Mouse (Mus musculus): ENCODE measurements around the gene Lmnb2. TPM values are rescaled to one million over a fixed set of nuclear protein-coding genes. Genes with fewer than 3 reads are reported as not detected.

Lmnb2 gene
- total and polyA plus RNA-seq, 3 experiments = 3.0 to 10.2 (median 4.8) TPM

DNA sequence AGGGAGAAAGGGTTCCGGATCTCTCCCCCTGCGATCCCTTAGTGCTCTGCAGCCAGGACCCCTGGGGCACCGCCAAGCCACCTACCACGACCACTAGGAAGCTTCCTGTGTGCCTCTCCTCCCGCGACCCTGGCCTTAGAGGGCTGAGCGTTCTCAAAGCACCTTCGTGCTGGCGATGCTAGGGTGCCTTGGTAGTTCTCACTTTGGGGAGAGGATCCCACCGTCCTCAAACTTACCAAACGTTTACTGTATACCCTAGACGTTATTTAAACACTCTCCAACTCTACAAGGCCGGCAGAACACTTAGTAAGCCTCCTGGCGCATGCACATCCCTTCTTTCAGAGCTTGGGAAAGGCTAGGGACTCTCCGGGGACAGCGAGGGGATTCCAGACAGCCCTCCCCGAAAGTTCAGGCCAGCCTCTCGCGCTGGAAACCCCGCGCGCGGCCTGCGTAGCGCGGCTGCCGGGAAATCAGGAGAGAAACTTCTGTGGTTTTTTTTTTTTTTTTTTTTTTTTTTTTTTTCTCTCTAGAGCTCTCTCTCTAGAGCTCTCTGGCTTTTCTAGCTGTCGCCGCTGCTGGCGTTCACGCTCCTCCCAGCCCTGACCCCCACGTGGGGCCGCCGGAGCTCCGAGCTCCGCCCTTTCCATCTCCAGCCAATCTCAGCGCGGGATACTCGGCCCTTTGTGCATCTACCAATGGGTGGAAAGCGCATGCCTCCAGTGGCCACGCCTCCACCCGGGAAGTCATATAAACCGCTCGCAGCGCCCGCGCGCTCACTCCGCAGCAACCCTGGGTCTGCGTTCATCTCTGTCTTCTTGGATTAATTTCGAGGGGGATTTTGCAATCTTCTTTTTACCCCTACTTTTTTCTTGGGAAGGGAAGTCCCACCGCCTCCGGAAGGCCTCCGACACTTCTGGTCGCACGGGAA, 11.5 kb upstream of the Lmnb2 start, which contains the start of gene Gadd45b:
TSS of gene Gadd45b (plus strand) at position 775 of the 928 bp plus-strand sequence.
- Histone ChIP-seq H3K36me3 (replicated peaks) (no peaks in the 10 kb centered on the region), H3K4me1 (ENCODE audit: insufficient read depth, low read depth, low read length) (peaks cover 58% of the 10 kb centered on the region), H3K9me3 (replicated peaks) (no peaks in the 10 kb centered on the region), H3K27me3 (ENCODE audit: insufficient read depth, low read length) (peaks cover 50% of the 10 kb centered on the region), H3K4me3 (ENCODE audit: low read depth, low read length) (peak within 1 kb of the TSS; percentile 77)
- DNase-seq (ENCODE audit: low spot score) (peak; percentile 100), ATAC-seq (ENCODE audit: extremely low read depth, insufficient number of reproducible peaks, low FRiP score, poor library complexity, severe bottlenecking) (peak; percentile 96)
- TF ChIP-seq POLR2AphosphoS5 (IDR thresholded peaks at IDR 0.05; ENCODE audit: insufficient replicate concordance, low read depth, low read length) (peak; percentile 83; the same call in 1 of the 2 replicates), GATA2 (IDR thresholded peaks at IDR 0.05; ENCODE audit: borderline replicate concordance, low read depth, low read length) (no peak), TAL1 (conservative IDR thresholded peaks at IDR 0.05; ENCODE audit: low read depth, low read length) (no peak), CTCF (IDR thresholded peaks at IDR 0.05; ENCODE audit: low read depth, low read length) (peak; percentile 0; the same call in 1 of the 2 replicates)

DNA sequence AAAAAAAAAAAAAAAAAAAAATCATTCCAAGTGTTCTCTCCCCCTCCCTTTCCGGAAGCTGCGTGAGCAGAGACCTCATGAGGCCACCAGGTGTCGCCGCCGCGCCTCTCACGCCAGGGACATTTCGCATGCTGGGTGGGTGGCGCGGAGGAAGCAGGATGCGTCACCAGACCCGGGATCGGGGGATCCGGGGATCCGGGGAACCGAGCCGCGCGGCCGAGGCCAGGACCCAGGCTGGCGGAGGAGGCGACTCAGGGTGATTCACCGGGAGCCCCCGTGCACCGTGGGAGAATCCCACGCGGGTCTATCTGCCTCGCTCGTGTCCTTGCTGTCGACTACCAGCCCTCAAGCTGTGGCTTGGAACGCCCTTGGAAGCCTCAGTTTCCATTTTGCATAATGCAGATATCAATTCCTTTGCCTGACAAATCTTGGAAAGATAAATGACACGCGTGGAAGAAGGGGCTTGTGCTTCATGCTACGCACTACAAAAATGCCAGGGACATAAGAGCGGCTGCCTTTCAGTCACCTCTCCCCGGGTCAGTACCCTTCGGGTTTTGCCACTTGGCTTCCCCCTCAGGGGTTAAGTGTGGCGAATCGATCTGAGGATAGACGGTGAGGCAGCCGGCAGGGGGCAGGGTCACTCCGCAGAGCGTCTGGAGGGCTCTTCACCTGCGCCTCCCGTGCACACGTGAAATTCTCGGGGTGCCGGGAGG, 10.7 kb upstream of the Lmnb2 start:
- no peaks in the 10 kb centered on the region for H3K9me3 ChIP-seq (replicated peaks)
- DNase-seq (ENCODE audit: low spot score) (peak; percentile 87), ATAC-seq (ENCODE audit: extremely low read depth, insufficient number of reproducible peaks, low FRiP score, poor library complexity, severe bottlenecking) (no peak)
- no peaks in the 10 kb centered on the region for H3K36me3 ChIP-seq (replicated peaks)
- peak overlapping the region; percentile 72 for H3K4me3 ChIP-seq (ENCODE audit: low read depth, low read length)
- H3K27me3 ChIP-seq (ENCODE audit: insufficient read depth, low read length) = peaks cover 41% of the 10 kb centered on the region
- peaks cover 50% of the 10 kb centered on the region for H3K4me1 ChIP-seq (ENCODE audit: insufficient read depth, low read depth, low read length)
- peak; percentile 5; the same call in 1 of the 2 replicates for TF ChIP-seq CTCF (IDR thresholded peaks at IDR 0.05; ENCODE audit: low read depth, low read length)
- TF ChIP-seq GATA1 (IDR thresholded peaks at IDR 0.05; ENCODE audit: borderline replicate concordance, low read length) = no peak
- no peak for TF ChIP-seq POLR2AphosphoS5 (IDR thresholded peaks at IDR 0.05; ENCODE audit: insufficient replicate concordance, low read depth, low read length)

DNA sequence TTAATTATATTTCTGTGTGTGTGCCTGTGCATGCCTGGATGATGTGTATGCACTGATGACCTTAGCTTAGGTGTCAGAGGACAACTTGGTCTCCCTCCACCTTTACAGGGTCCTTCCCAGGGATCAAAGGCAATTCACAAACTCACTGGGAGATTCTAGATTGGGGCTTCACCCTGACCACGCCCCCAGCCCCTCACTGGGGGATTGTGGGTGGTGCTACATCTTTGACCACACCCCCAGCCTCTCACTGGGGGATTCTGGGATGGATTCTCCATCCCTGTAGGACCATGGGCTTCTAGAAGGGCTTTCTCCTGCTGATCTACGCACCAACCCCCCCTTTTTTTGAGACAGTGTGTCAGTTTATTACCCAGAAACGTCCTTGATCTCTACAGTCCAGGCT, 7.4 kb upstream of the Lmnb2 start:
- Histone ChIP-seq H3K9me3 (replicated peaks) (no peaks in the 10 kb centered on the region), H3K27me3 (ENCODE audit: insufficient read depth, low read length) (peaks cover 22% of the 10 kb centered on the region), H3K4me3 (ENCODE audit: low read depth, low read length) (no peak overlapping the region), H3K4me1 (ENCODE audit: insufficient read depth, low read depth, low read length) (peaks cover 17% of the 10 kb centered on the region), H3K36me3 (replicated peaks) (no peaks in the 10 kb centered on the region)
- DNase-seq (ENCODE audit: low spot score) = no peak
- no peak for ATAC-seq (ENCODE audit: extremely low read depth, insufficient number of reproducible peaks, low FRiP score, poor library complexity, severe bottlenecking)
- TF ChIP-seq TAL1 (conservative IDR thresholded peaks at IDR 0.05; ENCODE audit: low read depth, low read length) (no peak), CTCF (IDR thresholded peaks at IDR 0.05; ENCODE audit: low read depth, low read length) (no peak), GATA1 (IDR thresholded peaks at IDR 0.05; ENCODE audit: borderline replicate concordance, low read length) (no peak)

DNA sequence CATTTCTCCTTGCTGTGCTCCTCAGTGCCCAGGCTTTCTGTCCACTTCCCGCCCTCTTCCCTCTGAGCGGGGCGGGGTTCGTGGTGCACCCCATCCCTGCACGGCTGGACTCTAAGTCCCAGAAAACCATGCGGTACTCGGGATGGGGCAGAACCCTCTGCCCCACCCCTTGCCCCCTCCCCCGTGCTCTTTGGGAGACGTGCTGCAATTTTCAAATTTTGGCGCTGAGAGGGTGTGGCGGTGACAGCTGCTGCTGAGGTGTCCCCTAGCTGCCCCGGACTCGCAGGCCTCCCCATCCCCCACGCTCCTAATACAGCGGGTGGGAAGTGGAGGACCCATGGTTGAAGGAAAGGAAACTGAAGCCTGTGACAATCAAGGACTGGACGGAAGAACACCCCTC, 3.9 kb upstream of the Lmnb2 start:
- Histone ChIP-seq H3K36me3 (replicated peaks) (no peaks in the 10 kb centered on the region), H3K9me3 (replicated peaks) (no peaks in the 10 kb centered on the region; the same call in 1 of the 2 replicates), H3K4me3 (ENCODE audit: low read depth, low read length) (no peak overlapping the region), H3K4me1 (ENCODE audit: insufficient read depth, low read depth, low read length) (peaks cover 8% of the 10 kb centered on the region; the same call in 1 of the 2 replicates), H3K27me3 (ENCODE audit: insufficient read depth, low read length) (peaks cover 49% of the 10 kb centered on the region)
- TF ChIP-seq CTCF (IDR thresholded peaks at IDR 0.05; ENCODE audit: low read depth, low read length) (no peak), POLR2AphosphoS5 (IDR thresholded peaks at IDR 0.05; ENCODE audit: insufficient replicate concordance, low read depth, low read length) (no peak), TAL1 (conservative IDR thresholded peaks at IDR 0.05; ENCODE audit: low read depth, low read length) (no peak), GATA1 (IDR thresholded peaks at IDR 0.05; ENCODE audit: borderline replicate concordance, low read length) (no peak), GATA2 (IDR thresholded peaks at IDR 0.05; ENCODE audit: borderline replicate concordance, low read depth, low read length) (no peak)
- ATAC-seq (ENCODE audit: extremely low read depth, insufficient number of reproducible peaks, low FRiP score, poor library complexity, severe bottlenecking) (no peak), DNase-seq (ENCODE audit: low spot score) (no peak)

DNA sequence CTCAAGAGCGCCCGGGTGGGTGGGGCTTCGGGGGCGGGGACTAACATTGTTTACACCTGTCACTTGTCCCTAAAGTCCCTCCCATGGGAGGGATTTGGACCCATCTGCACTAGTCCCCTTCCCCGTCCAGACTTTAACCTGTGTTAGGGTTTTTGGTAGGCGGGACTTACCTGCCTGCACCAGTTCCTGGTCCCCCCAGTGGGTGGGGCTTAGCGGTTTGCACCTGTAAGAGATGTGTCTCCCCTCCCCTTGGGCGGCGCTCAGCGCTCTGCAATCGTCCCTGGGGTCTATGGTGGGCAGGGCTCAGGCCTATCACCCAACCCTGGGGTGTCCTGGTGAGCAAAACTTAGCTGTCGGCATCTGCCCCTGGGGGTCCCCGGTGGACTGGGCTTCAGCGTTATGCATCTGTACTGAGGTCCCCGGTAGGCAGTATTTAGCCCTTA, 688 bp downstream of the Lmnb2 start:
- Histone ChIP-seq H3K4me1 (ENCODE audit: insufficient read depth, low read depth, low read length) (peaks cover 21% of the 10 kb centered on the region), H3K27me3 (ENCODE audit: insufficient read depth, low read length) (peaks cover 69% of the 10 kb centered on the region), H3K9me3 (replicated peaks) (no peaks in the 10 kb centered on the region; the same call in 1 of the 2 replicates), H3K36me3 (replicated peaks) (no peaks in the 10 kb centered on the region), H3K4me3 (ENCODE audit: low read depth, low read length) (peak overlapping the region; percentile 51)
- no peak for DNase-seq (ENCODE audit: low spot score)
- no peak for ATAC-seq (ENCODE audit: extremely low read depth, insufficient number of reproducible peaks, low FRiP score, poor library complexity, severe bottlenecking)
- TF ChIP-seq POLR2AphosphoS5 (IDR thresholded peaks at IDR 0.05; ENCODE audit: insufficient replicate concordance, low read depth, low read length) = no peak
- TF ChIP-seq CTCF (IDR thresholded peaks at IDR 0.05; ENCODE audit: low read depth, low read length) = no peak
- no peak for TF ChIP-seq TAL1 (conservative IDR thresholded peaks at IDR 0.05; ENCODE audit: low read depth, low read length)
- no peak for TF ChIP-seq GATA2 (IDR thresholded peaks at IDR 0.05; ENCODE audit: borderline replicate concordance, low read depth, low read length)
- TF ChIP-seq GATA1 (IDR thresholded peaks at IDR 0.05; ENCODE audit: borderline replicate concordance, low read length) = no peak

DNA sequence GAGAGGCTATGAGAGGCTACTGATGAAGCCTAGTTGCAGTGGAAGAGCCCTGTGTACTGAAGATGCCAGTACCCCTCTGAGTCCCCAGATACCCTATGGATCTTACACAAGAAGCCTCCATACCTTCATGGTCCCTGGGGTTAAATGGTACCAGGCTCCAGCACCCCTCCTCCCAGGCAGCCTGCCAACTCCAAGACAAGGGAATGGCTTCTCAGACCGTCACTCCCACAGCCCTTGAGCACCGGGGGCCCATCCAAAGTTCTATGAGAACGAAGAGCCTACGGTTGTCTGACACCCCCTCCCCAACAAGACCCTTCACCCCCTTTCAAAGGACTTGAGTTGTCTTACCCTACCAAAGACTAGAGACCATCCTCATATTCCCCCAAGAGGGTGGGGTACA, 2.3 kb downstream of the Lmnb2 start:
- no peaks in the 10 kb centered on the region; the same call in 1 of the 2 replicates for H3K9me3 ChIP-seq (replicated peaks)
- H3K27me3 ChIP-seq (ENCODE audit: insufficient read depth, low read length) = peaks cover 72% of the 10 kb centered on the region
- H3K36me3 ChIP-seq (replicated peaks) = no peaks in the 10 kb centered on the region
- ATAC-seq (ENCODE audit: extremely low read depth, insufficient number of reproducible peaks, low FRiP score, poor library complexity, severe bottlenecking) = no peak
- peaks cover 21% of the 10 kb centered on the region for H3K4me1 ChIP-seq (ENCODE audit: insufficient read depth, low read depth, low read length)
- TF ChIP-seq POLR2AphosphoS5 (IDR thresholded peaks at IDR 0.05; ENCODE audit: insufficient replicate concordance, low read depth, low read length) (no peak), GATA2 (IDR thresholded peaks at IDR 0.05; ENCODE audit: borderline replicate concordance, low read depth, low read length) (no peak)
- DNase-seq (ENCODE audit: low spot score) = no peak
- H3K4me3 ChIP-seq (ENCODE audit: low read depth, low read length) = no peak overlapping the region

Data from G1E (cell line).